Mouse (Mus musculus): ENCODE data around the gene Maml3. TPM values are rescaled to one million over a fixed set of nuclear protein-coding genes. Genes with fewer than 3 reads are reported as not detected.

The Maml3 gene
- total and polyA plus RNA-seq, 3 experiments = 0.81 to 1.8 (median 0.98) TPM

DNA sequence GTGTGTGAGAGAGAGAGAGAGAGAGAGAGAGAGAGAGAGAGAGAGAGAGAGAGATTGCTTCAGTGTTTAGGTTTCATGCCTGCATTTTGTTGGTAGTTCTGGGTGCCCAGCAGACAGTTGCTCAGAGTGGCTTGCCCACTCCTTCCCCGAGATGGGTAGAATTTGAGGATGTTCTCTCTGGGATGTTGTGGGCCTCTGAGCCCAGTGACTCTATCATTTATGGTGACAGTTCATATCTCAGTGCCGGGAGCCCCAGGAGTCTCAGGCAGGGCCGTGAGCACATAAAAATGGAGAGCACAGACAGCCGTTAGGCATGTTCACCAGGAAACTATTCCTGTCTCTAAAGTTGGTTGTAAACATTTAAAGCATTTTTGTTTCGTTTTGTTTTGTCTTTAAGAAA is 443.5 kb downstream of the Maml3 start:
- Histone ChIP-seq H3K4me2 (ENCODE audit: insufficient read depth, low read depth, poor library complexity, severe bottlenecking) (peak overlapping the region; percentile 95), H3K4me1 (ENCODE audit: control insufficient read depth in 1 of 2, insufficient read depth in 2 of 2) (peaks cover 13 to 50% of the 10 kb centered on the region in 2 experiments), H3K4me3 (replicated peaks in 1 of 3; ENCODE audit: low read depth in 2 of 3, low read length in 2 of 3, poor library complexity in 1 of 3) (peak overlapping the region; percentile 46 to 66 (median 65)), H3K9me3 (replicated peaks; ENCODE audit: low read length) (no peaks in the 10 kb centered on the region), H3K36me3 (replicated peaks in 1 of 2; ENCODE audit: control insufficient read depth in 1 of 2, insufficient read depth in 1 of 2, low read length in 1 of 2) (peaks cover 3 to 21% of the 10 kb centered on the region in 2 experiments), H3K27me3 (replicated peaks) (no peaks in the 10 kb centered on the region), H3K27ac (ENCODE audit: insufficient read depth, low read depth) (peak overlapping the region; percentile 68), H3K79me2 (replicated peaks; ENCODE audit: control insufficient read depth, extremely low read depth, insufficient read depth, poor library complexity, severe bottlenecking) (peaks cover 2% of the 10 kb centered on the region; the same call in 1 of the 2 replicates), H3K9ac (ENCODE audit: insufficient read depth, low read depth) (peak overlapping the region; percentile 82)
- in situ Hi-C loops (cut with MboI; ENCODE audit: low pct_ligation_motif_present, low pct_unique_long_range_greater_than_20kb, low sequenced_read_pairs) (no loop called here), dilution Hi-C loops (cut with MboI; ENCODE audit: extremely low pct_ligation_motif_present, extremely low pct_unique_long_range_greater_than_20kb, low sequenced_read_pairs) (no loop called here)
- no peak for DNase-seq (ENCODE audit: extremely low read depth)
- TF ChIP-seq NELFE (IDR thresholded peaks at IDR 0.05; ENCODE audit: low read depth, low read length) (peak; percentile 10; the same call in 1 of the 2 replicates), MAZ (IDR thresholded peaks at IDR 0.05; ENCODE audit: low read depth, low read length) (no peak), HCFC1 (IDR thresholded peaks at IDR 0.05; ENCODE audit: low read depth, low read length) (peak; percentile 8; the same call in 1 of the 2 replicates), TCF12 (IDR thresholded peaks at IDR 0.05; ENCODE audit: low read depth, low read length) (peak; percentile 9; the same call in 1 of the 2 replicates), POLR2A (IDR thresholded peaks at IDR 0.05; ENCODE audit: low read depth, low read length) (peak; percentile 28; the same call in 1 of the 2 replicates)

DNA sequence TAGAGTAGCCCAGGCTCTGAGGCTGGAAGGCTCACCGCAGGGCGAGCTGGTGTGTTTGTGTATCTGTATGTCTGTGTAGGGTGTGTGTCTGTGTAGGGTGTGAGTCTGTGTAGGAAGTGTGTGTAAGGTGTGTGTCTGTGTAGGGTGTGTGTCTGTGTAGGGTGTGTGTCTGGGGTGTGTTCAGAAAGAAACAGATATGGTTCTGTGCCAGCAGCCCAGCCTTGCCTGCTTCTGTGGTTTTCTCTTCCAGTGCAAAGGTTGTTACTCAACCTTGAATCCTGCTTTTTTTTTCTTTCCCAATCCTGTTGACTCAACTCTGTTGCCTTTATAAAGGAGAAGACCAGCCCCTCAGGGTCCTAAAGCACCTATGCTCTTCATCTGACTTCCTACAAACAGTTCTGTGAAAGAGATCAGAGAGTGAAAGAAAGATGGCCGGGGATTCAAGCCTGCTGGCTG is 444.0 kb downstream of the Maml3 start:
- Histone ChIP-seq H3K79me2 (replicated peaks; ENCODE audit: control insufficient read depth, extremely low read depth, insufficient read depth, poor library complexity, severe bottlenecking) (peaks cover 2% of the 10 kb centered on the region; the same call in 1 of the 2 replicates), H3K4me1 (ENCODE audit: control insufficient read depth in 1 of 2, insufficient read depth in 2 of 2) (peaks cover 14 to 48% of the 10 kb centered on the region in 2 experiments), H3K4me3 (replicated peaks in 1 of 3; ENCODE audit: low read depth in 2 of 3, low read length in 2 of 3, poor library complexity in 1 of 3) (peak overlapping the region; percentile 46 to 66 (median 65)), H3K9me3 (replicated peaks; ENCODE audit: low read length) (no peaks in the 10 kb centered on the region), H3K36me3 (replicated peaks in 1 of 2; ENCODE audit: control insufficient read depth in 1 of 2, insufficient read depth in 1 of 2, low read length in 1 of 2) (peaks cover 3 to 16% of the 10 kb centered on the region in 2 experiments), H3K27me3 (replicated peaks) (no peaks in the 10 kb centered on the region), H3K27ac (ENCODE audit: insufficient read depth, low read depth) (peak overlapping the region; percentile 68), H3K9ac (ENCODE audit: insufficient read depth, low read depth) (peak overlapping the region; percentile 82), H3K4me2 (ENCODE audit: insufficient read depth, low read depth, poor library complexity, severe bottlenecking) (peak overlapping the region; percentile 95)
- dilution Hi-C loops (cut with MboI; ENCODE audit: extremely low pct_ligation_motif_present, extremely low pct_unique_long_range_greater_than_20kb, low sequenced_read_pairs) (no loop called here), in situ Hi-C loops (cut with MboI; ENCODE audit: low pct_ligation_motif_present, low pct_unique_long_range_greater_than_20kb, low sequenced_read_pairs) (no loop called here)
- TF ChIP-seq JUND (conservative IDR thresholded peaks at IDR 0.05; ENCODE audit: low read depth, low read length) = no peak
- no peak for TF ChIP-seq BHLHE40 (IDR thresholded peaks at IDR 0.05; ENCODE audit: low read depth, low read length)
- TF ChIP-seq MAFK (IDR thresholded peaks at IDR 0.05; ENCODE audit: insufficient replicate concordance, low read length) = no peak
- no peak; the same call in 1 of the 2 replicates for TF ChIP-seq TCF12 (IDR thresholded peaks at IDR 0.05; ENCODE audit: low read depth, low read length)
- TF ChIP-seq USF2 (conservative IDR thresholded peaks at IDR 0.05; ENCODE audit: low read depth, low read length) = no peak
- TF ChIP-seq USF1 (IDR thresholded peaks at IDR 0.05; ENCODE audit: low read depth, low read length) = no peak
- TF ChIP-seq TBP (conservative IDR thresholded peaks at IDR 0.05; ENCODE audit: low read depth, low read length) = peak; percentile 69; the same call in 1 of the 2 replicates
- no peak for TF ChIP-seq POLR2A (IDR thresholded peaks at IDR 0.05; ENCODE audit: low read depth, low read length)
- peak; percentile 36; the same call in 1 of the 2 replicates for TF ChIP-seq ELF1 (IDR thresholded peaks at IDR 0.05; ENCODE audit: low read depth, low read length)
- TF ChIP-seq UBTF (IDR thresholded peaks at IDR 0.05; ENCODE audit: low read depth, low read length) = no peak
- 0 out of 2 replicates have a peak, but pooled peaks have one; percentile 12 for TF ChIP-seq NELFE (IDR thresholded peaks at IDR 0.05; ENCODE audit: low read depth, low read length)
- TF ChIP-seq POLR2AphosphoS2 (IDR thresholded peaks at IDR 0.05; ENCODE audit: low read depth, low read length) = no peak
- no peak for TF ChIP-seq JUN (IDR thresholded peaks at IDR 0.05; ENCODE audit: insufficient read depth, low read depth, low read length)
- no peak for TF ChIP-seq MYC (IDR thresholded peaks at IDR 0.05; ENCODE audit: low read depth, low read length)
- peak; percentile 24; the same call in 1 of the 2 replicates for TF ChIP-seq HCFC1 (IDR thresholded peaks at IDR 0.05; ENCODE audit: low read depth, low read length)
- DNase-seq (ENCODE audit: extremely low read depth) = no peak

All from CH12.LX (cell line).